Comparison of ENCODE assay signal across 8 mouse cellular contexts in genomic region chr9:44767101-44768028, GRCm38 (mm10). TPM values are rescaled to one million over a fixed set of nuclear protein-coding genes. Genes with fewer than 3 reads are reported as not detected.
DNase-seq lines count a peak whose midpoint lies in the region; ATAC-seq and TF ChIP-seq lines count a peak whose summit lies in the region.

Gene Arcn1 (minus strand): TSS chr9:44767845.
Gene Ift46 (plus strand): TSS chr9:44767908.

- H3K9ac ChIP-seq in MEL (ENCODE audit: control insufficient read depth, low read depth, low read length, poor library complexity, severe bottlenecking), result peak within 1 kb of the TSS; percentile 91
- peak within 1 kb of the TSS; percentile 89 for H3K9ac ChIP-seq in lung, embryonic 16.5 days (ENCODE audit: low read length)

- H3K4me1 ChIP-seq in MEL (ENCODE audit: control insufficient read depth in 1 of 2, insufficient read depth in 2 of 2, low read length in 2 of 2), result peaks cover 7 to 16% of the 10 kb centered on the region in 2 experiments; a peak in 3 of 4 replicates
- peaks cover 2% of the 10 kb centered on the region; the same call in 1 of the 2 replicates for H3K4me1 ChIP-seq in cerebellum, adult 2 months (ENCODE audit: control insufficient read depth, insufficient read depth, low read length)
- peaks cover 17% of the 10 kb centered on the region for H3K4me1 ChIP-seq in lung, embryonic 16.5 days (replicated peaks; ENCODE audit: control insufficient read depth, insufficient read depth, low read length)

- H3K79me2 ChIP-seq in MEL (ENCODE audit: control insufficient read depth, insufficient read depth, low read length, poor library complexity), result peaks cover 42% of the 10 kb centered on the region

- peak within 1 kb of the TSS; percentile 92 for H3K27ac ChIP-seq in MEL (ENCODE audit: control insufficient read depth, low read depth, low read length)
- H3K27ac ChIP-seq in cerebellum, adult 2 months (ENCODE audit: insufficient read depth, low read length), result peak within 1 kb of the TSS; percentile 88
- peak within 1 kb of the TSS; percentile 95 for H3K27ac ChIP-seq in lung, embryonic 16.5 days (ENCODE audit: low read length)

- ATAC-seq in hematopoietic stem cell, adult 5-6 weeks (replicated peaks in 1 of 2; ENCODE audit: insufficient read depth in 1 of 2, low FRiP score in 2 of 2, low TSS enrichment in 1 of 2, low read depth in 1 of 2, poor library complexity in 2 of 2, severe bottlenecking in 2 of 2), result peak; percentile 83 to 90
- peak; percentile 94 for ATAC-seq in lung, embryonic 16.5 days (ENCODE audit: low read depth)

- TF ChIP-seq EP300 in MEL (IDR thresholded peaks at IDR 0.05; ENCODE audit: low read depth in 1 of 2, low read length in 2 of 2), result no peak; a peak in 1 of 4 replicates

- H3K4me3 ChIP-seq in MEL (ENCODE audit: control insufficient read depth in 1 of 2, insufficient read depth in 1 of 2, low read depth in 2 of 2, low read length in 2 of 2), result peak within 1 kb of the TSS; percentile 95 to 99
- H3K4me3 ChIP-seq in cerebellum, adult 2 months (replicated peaks; ENCODE audit: insufficient read depth, low read depth, low read length), result peak within 1 kb of the TSS; percentile 64
- H3K4me3 ChIP-seq in lung, embryonic 16.5 days (ENCODE audit: low read length), result peak within 1 kb of the TSS; percentile 99

- H3K4me2 ChIP-seq in lung, embryonic 16.5 days (ENCODE audit: low read depth, low read length), result peak within 1 kb of the TSS; percentile 85

- no peaks in the 10 kb centered on the region for H3K27me3 ChIP-seq in MEL (ENCODE audit: control insufficient read depth in 1 of 2, insufficient read depth in 2 of 2, low read length in 2 of 2)
- no peaks in the 10 kb centered on the region for H3K27me3 ChIP-seq in cerebellum, adult 2 months (ENCODE audit: control insufficient read depth, insufficient read depth, low read length)
- H3K27me3 ChIP-seq in lung, embryonic 16.5 days (ENCODE audit: control insufficient read depth, insufficient read depth, low read depth, low read length), result no peaks in the 10 kb centered on the region

- TF ChIP-seq CTCF in MEL (IDR thresholded peaks at IDR 0.05 in 2 of 3, conservative IDR thresholded peaks at IDR 0.05 in 1 of 3; ENCODE audit: control insufficient read depth in 1 of 3, insufficient read depth in 1 of 3, low read depth in 2 of 3, low read length in 3 of 3, poor library complexity in 1 of 3, severe bottlenecking in 1 of 3), result no peak
- no peak for TF ChIP-seq CTCF in cerebellum, adult 2 months (IDR thresholded peaks at IDR 0.05; ENCODE audit: borderline replicate concordance, insufficient read depth, low read depth, low read length)

- WGBS in cerebellum, adult 2 months, result under 1% methylated on average over 77 of the region's 82 CpGs
- WGBS in lung, embryonic 16.5 days, result under 1% methylated on average over 61 of the region's 82 CpGs

- no peak for TF ChIP-seq RAD21 in MEL (IDR thresholded peaks at IDR 0.05; ENCODE audit: low read depth, low read length)

- no peaks in the 10 kb centered on the region for H3K9me3 ChIP-seq in MEL (replicated peaks; ENCODE audit: insufficient read depth, low read length)
- H3K9me3 ChIP-seq in lung, embryonic 16.5 days (ENCODE audit: control insufficient read depth, low read length), result no peaks in the 10 kb centered on the region

- H3K36me3 ChIP-seq in MEL (ENCODE audit: control insufficient read depth in 1 of 2, insufficient read depth in 2 of 2, low read length in 2 of 2), result peaks cover 5 to 38% of the 10 kb centered on the region in 2 experiments
- no peaks in the 10 kb centered on the region for H3K36me3 ChIP-seq in lung, embryonic 16.5 days (ENCODE audit: control insufficient read depth, insufficient read depth, low read length)

- TF ChIP-seq POLR2A in MEL (IDR thresholded peaks at IDR 0.05; ENCODE audit: control insufficient read depth in 1 of 2, insufficient read depth in 1 of 2, low read depth in 1 of 2, low read length in 2 of 2, poor library complexity in 1 of 2), result peak; percentile 68 to 73; a peak in 3 of 4 replicates
- peak; percentile 74 for TF ChIP-seq POLR2A in cerebellum, adult 2 months (IDR thresholded peaks at IDR 0.05; ENCODE audit: borderline replicate concordance, insufficient read depth, low read length)

- DNase-seq in MEL (ENCODE audit: low read depth, low spot score), result peak; percentile 95
- peak; percentile 87 to 90 for DNase-seq in cerebellum, adult 2 months
- peak; percentile 86 for DNase-seq in forelimb bud, embryonic 11.5 days (ENCODE audit: low read depth, low spot score)
- peak; percentile 49 for DNase-seq in layer of hippocampus, adult 9-10 months (ENCODE audit: low spot score)
- peak; percentile 79 for DNase-seq in ovary, postnatal 10 days (ENCODE audit: low spot score)
- DNase-seq in thymus, postnatal 10 days (ENCODE audit: low spot score in 2 of 2), result peak; percentile 75

TF ChIP-seq in MEL, 35 proteins besides CTCF, POLR2A, EP300 and RAD21 (continues in another document):
- TF ChIP-seq NRF1 (IDR thresholded peaks at IDR 0.05; ENCODE audit: insufficient read depth, low read depth, low read length, poor library complexity, severe bottlenecking) (no peak), E2F4 (IDR thresholded peaks at IDR 0.05; ENCODE audit: borderline replicate concordance, low read depth, low read length) (no peak), POLR2AphosphoS2 (IDR thresholded peaks at IDR 0.05; ENCODE audit: low read length) (no peak; the same call in 1 of the 2 replicates), MAZ (IDR thresholded peaks at IDR 0.05; ENCODE audit: low read depth, low read length) (peak; percentile 13; the same call in 1 of the 2 replicates), HCFC1 (IDR thresholded peaks at IDR 0.05; ENCODE audit: low read depth, low read length) (peak; percentile 87), MAX (IDR thresholded peaks at IDR 0.05; ENCODE audit: low read length) (peak; percentile 45; the same call in 1 of the 2 replicates), MEF2A (IDR thresholded peaks at IDR 0.05; ENCODE audit: extremely low read depth, insufficient replicate concordance, low read depth, low read length, poor library complexity, severe bottlenecking) (no peak), SIN3A (IDR thresholded peaks at IDR 0.05; ENCODE audit: low read length) (peak; percentile 66; the same call in 1 of the 2 replicates), TBP (IDR thresholded peaks at IDR 0.05; ENCODE audit: low read depth, low read length) (peak; percentile 89), UBTF (IDR thresholded peaks at IDR 0.05; ENCODE audit: borderline replicate concordance, insufficient read depth, low read depth, low read length) (peak; percentile 81; the same call in 1 of the 2 replicates), RCOR1 (IDR thresholded peaks at IDR 0.05; ENCODE audit: low read depth, low read length) (no peak), ELF1 (IDR thresholded peaks at IDR 0.05; ENCODE audit: low read depth, low read length) (peak; percentile 77), JUND (IDR thresholded peaks at IDR 0.05; ENCODE audit: low read depth, low read length) (no peak), USF1 (IDR thresholded peaks at IDR 0.05; ENCODE audit: low read depth, low read length) (no peak), TAL1 (IDR thresholded peaks at IDR 0.05; ENCODE audit: low read length) (no peak), MYB (IDR thresholded peaks at IDR 0.05; ENCODE audit: low read depth, low read length) (no peak), TCF12 (IDR thresholded peaks at IDR 0.05; ENCODE audit: low read depth, low read length) (0 out of 2 replicates have a peak, but pooled peaks have one; percentile 5), MYC (IDR thresholded peaks at IDR 0.05; ENCODE audit: low read depth, low read length) (0 out of 2 replicates have a peak, but pooled peaks have one; percentile 63), SMC3 (IDR thresholded peaks at IDR 0.05; ENCODE audit: low read depth, low read length) (no peak), ZKSCAN1 (IDR thresholded peaks at IDR 0.05; ENCODE audit: low read depth, low read length) (no peak), NELFE (IDR thresholded peaks at IDR 0.05; ENCODE audit: low read depth, low read length) (peak; percentile 82), ZMIZ1 (IDR thresholded peaks at IDR 0.05; ENCODE audit: low read depth, low read length) (no peak), MXI1 (IDR thresholded peaks at IDR 0.05; ENCODE audit: low read depth, low read length) (peak; percentile 61), BHLHE40 (IDR thresholded peaks at IDR 0.05; ENCODE audit: borderline replicate concordance, low read depth, low read length) (no peak), ZNF384 (IDR thresholded peaks at IDR 0.05; ENCODE audit: low read depth, low read length) (peak; percentile 78), POLR2AphosphoS5 (IDR thresholded peaks at IDR 0.05; ENCODE audit: borderline replicate concordance, low read depth, low read length) (no peak), CHD2 (IDR thresholded peaks at IDR 0.05; ENCODE audit: low read length) (no peak; the same call in 1 of the 2 replicates), KAT2A (conservative IDR thresholded peaks at IDR 0.05; ENCODE audit: low read depth, low read length) (peak; percentile 55; the same call in 1 of the 2 replicates), MAFK (IDR thresholded peaks at IDR 0.05; ENCODE audit: borderline replicate concordance, low read depth, low read length) (no peak), USF2 (IDR thresholded peaks at IDR 0.05; ENCODE audit: borderline replicate concordance in 1 of 2, insufficient read depth in 1 of 2, low read depth in 1 of 2, low read length in 2 of 2) (no peak), ETS1 (IDR thresholded peaks at IDR 0.05; ENCODE audit: low read depth, low read length) (0 out of 2 replicates have a peak, but pooled peaks have one; percentile 13), GABPA (IDR thresholded peaks at IDR 0.05; ENCODE audit: low read depth, low read length) (no peak), CHD1 (IDR thresholded peaks at IDR 0.05; ENCODE audit: low read depth, low read length) (peak; percentile 80; the same call in 1 of the 2 replicates)

RNA-seq across cellular contexts. Expression of gene Arcn1, which starts in this region (rescaled TPM):
- 118 and 124 TPM in 2 replicates for total RNA-seq in MEL (2012; rRNA removed)
- polyA plus RNA-seq in MEL (2012; ENCODE audit: insufficient read depth in 1 of 2, insufficient read length in 2 of 2, low read depth in 1 of 2, low replicate concordance in 2 of 2, missing spikeins in 1 of 2), result 100 to 1,000 TPM; 145 to 273 TPM
- polyA plus RNA-seq in cerebellum, adult 2 months (2012; rRNA removed), result 61.6 and 61.8 TPM in 2 replicates
- 132 and 175 TPM in 2 replicates for total RNA-seq in hematopoietic stem cell, adult 5-6 weeks (2017)
- polyA plus RNA-seq in lung, embryonic 16.5 days (2015; fragmentation: Nextera tagmentation; extraction: Ambion mirVana), result 190 and 201 TPM in 2 replicates

RNA-seq across cellular contexts. Expression of gene Ift46, which starts in this region (rescaled TPM):
- 30.2 and 31.8 TPM in 2 replicates for total RNA-seq in MEL (2012; rRNA removed)
- 10 to 100 TPM in 1 of 2 experiments, not detected in 1; 51.9 TPM for polyA plus RNA-seq in MEL (2012; ENCODE audit: insufficient read depth in 1 of 2, insufficient read length in 2 of 2, low read depth in 1 of 2, low replicate concordance in 2 of 2, missing spikeins in 1 of 2)
- 106 and 110 TPM in 2 replicates for polyA plus RNA-seq in cerebellum, adult 2 months (2012; rRNA removed)
- 40.8 and 56.6 TPM in 2 replicates for total RNA-seq in hematopoietic stem cell, adult 5-6 weeks (2017)
- 99.1 and 112 TPM in 2 replicates for polyA plus RNA-seq in lung, embryonic 16.5 days (2015; fragmentation: Nextera tagmentation; extraction: Ambion mirVana)

Comparison
In these comparisons a context has a peak if more than half of its experiments do, and no peak if none do; other contexts are left out.
1. Peak in every context shown above with its lines: DNase-seq, ATAC-seq, H3K4me3 ChIP-seq and H3K27ac ChIP-seq.